Mouse (Mus musculus): ENCODE data around the gene Ap1ar. TPM values are rescaled to one million over a fixed set of nuclear protein-coding genes. Genes with fewer than 3 reads are reported as not detected.

Ap1ar gene
- polyA plus RNA-seq, 1 experiment from 2014 or later, result 49.3 TPM

DNA sequence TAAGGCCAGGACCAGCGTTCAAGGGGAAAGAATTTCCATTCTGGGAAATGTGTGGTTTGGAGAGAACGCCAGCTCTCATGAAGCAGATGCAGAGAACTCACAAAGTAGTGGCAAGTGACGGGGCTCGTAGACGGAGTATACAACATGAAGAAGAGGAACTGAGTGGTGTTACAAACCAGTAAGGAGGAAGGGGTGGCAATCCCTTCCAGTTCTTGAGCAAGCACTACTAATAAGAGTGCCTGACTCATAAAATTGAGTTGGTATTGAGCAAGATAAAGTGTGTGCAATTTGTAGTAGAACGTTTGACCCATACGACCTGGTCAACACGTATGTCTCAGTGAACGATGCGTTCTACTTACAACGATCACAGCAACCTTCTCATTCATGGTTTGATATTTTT is 68.2 kb downstream of the Ap1ar start:
- 84% methylated on average over 11 of the region's 11 CpGs for WGBS
- Histone ChIP-seq H3K27me3 (ENCODE audit: insufficient read depth, low read length) (no peaks in the 10 kb centered on the region), H3K27ac (ENCODE audit: low read length) (no peak overlapping the region)

DNA sequence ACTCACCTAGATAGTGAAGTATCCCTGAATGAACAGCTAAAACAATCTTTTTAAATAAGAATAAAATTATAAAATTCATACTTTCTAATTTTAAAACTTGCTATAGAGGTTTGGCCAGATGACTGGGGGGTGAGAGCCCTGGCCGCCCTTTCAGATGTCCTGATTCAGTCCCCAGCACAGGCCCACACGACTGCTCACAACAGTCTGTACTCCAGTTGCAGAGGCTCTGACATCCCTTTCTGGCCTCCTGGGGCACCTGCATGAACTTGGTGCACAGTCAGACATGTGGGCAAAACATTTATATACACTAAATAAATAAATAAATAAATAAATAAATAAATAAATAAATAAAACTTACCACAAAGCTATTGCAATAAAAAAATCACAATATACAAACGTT is 71.4 kb downstream of the Ap1ar start:
- Histone ChIP-seq H3K9ac (replicated peaks; ENCODE audit: low read length) (no peak overlapping the region), H3K4me1 (ENCODE audit: insufficient read depth, low read length) (no peaks in the 10 kb centered on the region), H3K27me3 (ENCODE audit: insufficient read depth, low read length) (no peaks in the 10 kb centered on the region), H3K4me2 (replicated peaks; ENCODE audit: low read depth, low read length) (no peak overlapping the region), H3K36me3 (ENCODE audit: insufficient read depth, low read length) (no peaks in the 10 kb centered on the region), H3K9me3 (ENCODE audit: low read length) (no peaks in the 10 kb centered on the region), H3K4me3 (ENCODE audit: low read length) (no peak overlapping the region), H3K27ac (ENCODE audit: low read length) (no peak overlapping the region)
- 72% methylated on average over 3 of the region's 3 CpGs for WGBS
- no peak for ATAC-seq (ENCODE audit: low FRiP score, low TSS enrichment)

More for the DNA sequence above, 68.2 kb downstream of the Ap1ar start:
- Histone ChIP-seq H3K4me3 (ENCODE audit: low read length) (no peak overlapping the region), H3K9me3 (ENCODE audit: low read length) (no peaks in the 10 kb centered on the region), H3K4me1 (ENCODE audit: insufficient read depth, low read length) (no peaks in the 10 kb centered on the region), H3K9ac (replicated peaks; ENCODE audit: low read length) (no peak overlapping the region), H3K4me2 (replicated peaks; ENCODE audit: low read depth, low read length) (no peak overlapping the region), H3K36me3 (ENCODE audit: insufficient read depth, low read length) (no peaks in the 10 kb centered on the region)
- ATAC-seq (ENCODE audit: low FRiP score, low TSS enrichment), result no peak

DNA sequence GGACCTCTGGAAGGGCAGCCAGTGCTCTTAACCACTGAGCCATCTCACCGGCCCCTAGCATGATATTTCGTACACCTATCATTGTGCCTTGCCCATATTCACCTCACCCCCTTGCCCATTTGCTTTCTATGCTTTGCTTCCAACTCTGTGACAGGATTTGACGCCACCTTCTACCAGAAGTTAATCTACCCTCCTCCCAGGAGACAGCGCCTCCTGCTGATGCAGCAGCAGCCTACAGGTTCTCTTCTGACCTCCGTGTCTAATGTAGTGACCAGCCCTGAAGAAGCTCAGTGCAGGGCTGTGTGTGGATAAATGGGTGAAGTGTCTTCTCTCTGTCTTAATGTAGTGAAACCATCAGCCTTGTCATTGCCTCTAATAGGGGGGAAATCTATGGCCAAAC is 72.8 kb downstream of the Ap1ar start:
- Histone ChIP-seq H3K4me3 (ENCODE audit: low read length) (no peak overlapping the region), H3K4me2 (replicated peaks; ENCODE audit: low read depth, low read length) (no peak overlapping the region), H3K4me1 (ENCODE audit: insufficient read depth, low read length) (no peaks in the 10 kb centered on the region), H3K36me3 (ENCODE audit: insufficient read depth, low read length) (no peaks in the 10 kb centered on the region), H3K27ac (ENCODE audit: low read length) (no peak overlapping the region), H3K27me3 (ENCODE audit: insufficient read depth, low read length) (peaks cover 7% of the 10 kb centered on the region), H3K9ac (replicated peaks; ENCODE audit: low read length) (no peak overlapping the region), H3K9me3 (ENCODE audit: low read length) (no peaks in the 10 kb centered on the region)
- no peak for ATAC-seq (ENCODE audit: low FRiP score, low TSS enrichment)
- 63% methylated on average over 5 of the region's 5 CpGs for WGBS

DNA sequence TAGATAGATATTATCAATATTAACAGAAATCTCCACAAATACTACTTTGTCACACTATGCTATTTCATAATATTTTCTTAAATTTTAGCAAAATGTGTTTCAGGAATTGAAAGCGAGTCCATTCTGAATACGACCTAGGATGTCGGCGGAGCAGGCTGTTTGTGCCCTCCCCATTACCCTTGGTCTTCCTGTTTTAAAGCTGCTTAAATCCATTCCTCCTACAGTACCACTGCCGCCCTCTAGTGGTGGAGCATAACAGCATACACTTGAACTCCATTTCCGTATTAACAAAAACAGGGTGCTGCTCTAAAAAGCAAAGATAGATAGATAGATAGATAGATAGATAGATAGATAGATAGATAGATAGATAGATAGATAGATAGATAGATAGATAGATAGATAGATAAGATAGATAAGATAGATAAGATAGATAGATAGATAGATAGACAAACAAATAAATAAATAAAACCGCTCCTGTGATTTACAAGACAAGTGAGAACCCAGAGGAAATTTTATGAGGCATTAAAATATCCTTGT is 74.2 kb downstream of the Ap1ar start:
- no peaks in the 10 kb centered on the region for H3K9me3 ChIP-seq (ENCODE audit: low read length)
- no peak for ATAC-seq (ENCODE audit: low FRiP score, low TSS enrichment)
- no peak overlapping the region for H3K4me3 ChIP-seq (ENCODE audit: low read length)
- no peak overlapping the region for H3K9ac ChIP-seq (replicated peaks; ENCODE audit: low read length)
- H3K4me2 ChIP-seq (replicated peaks; ENCODE audit: low read depth, low read length), result no peak overlapping the region
- no peaks in the 10 kb centered on the region for H3K4me1 ChIP-seq (ENCODE audit: insufficient read depth, low read length)
- H3K27me3 ChIP-seq (ENCODE audit: insufficient read depth, low read length), result peaks cover 18% of the 10 kb centered on the region
- H3K27ac ChIP-seq (ENCODE audit: low read length), result no peak overlapping the region
- WGBS, result 23% methylated on average over 7 of the region's 7 CpGs
- no peaks in the 10 kb centered on the region for H3K36me3 ChIP-seq (ENCODE audit: insufficient read depth, low read length)

- Histone ChIP-seq H3K27me3 (ENCODE audit: insufficient read depth, low read length) (peaks cover 19% of the 10 kb centered on the region), H3K4me1 (ENCODE audit: insufficient read depth, low read length) (no peaks in the 10 kb centered on the region), H3K4me2 (replicated peaks; ENCODE audit: low read depth, low read length) (no peak overlapping the region), H3K36me3 (ENCODE audit: insufficient read depth, low read length) (no peaks in the 10 kb centered on the region), H3K9ac (replicated peaks; ENCODE audit: low read length) (no peak overlapping the region), H3K27ac (ENCODE audit: low read length) (no peak overlapping the region), H3K4me3 (ENCODE audit: low read length) (no peak overlapping the region), H3K9me3 (ENCODE audit: low read length) (no peaks in the 10 kb centered on the region)
- no peak for ATAC-seq (ENCODE audit: low FRiP score, low TSS enrichment)
- WGBS, result 51% methylated on average over 8 of the region's 8 CpGs
Measured at GRCm38 (mm10) chr3:127762403-127762802, 74.9 kb downstream of the Ap1ar start.

DNA sequence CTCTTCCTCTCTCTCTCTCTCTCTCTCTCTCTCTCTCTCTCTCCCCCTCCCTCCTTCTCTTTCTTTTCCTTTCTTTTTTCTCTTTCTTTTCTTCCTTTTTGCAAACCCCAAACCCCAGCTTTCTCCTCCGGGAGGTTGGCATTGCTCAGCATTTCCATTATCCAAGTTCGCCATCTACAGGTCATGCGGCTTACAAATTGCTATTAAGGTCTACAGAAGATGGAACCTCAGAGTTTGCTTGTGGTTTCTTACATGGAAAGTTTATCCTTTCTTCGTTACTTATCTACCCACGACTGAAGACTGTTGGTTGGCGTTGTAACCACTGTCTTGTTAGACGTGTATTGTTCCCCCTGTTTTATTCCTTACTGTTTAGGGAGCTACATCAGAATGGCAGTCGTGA is 78.1 kb downstream of the Ap1ar start:
- Histone ChIP-seq H3K4me3 (ENCODE audit: low read length) (no peak overlapping the region), H3K4me1 (ENCODE audit: insufficient read depth, low read length) (no peaks in the 10 kb centered on the region), H3K9me3 (ENCODE audit: low read length) (no peaks in the 10 kb centered on the region), H3K27me3 (ENCODE audit: insufficient read depth, low read length) (peaks cover 36% of the 10 kb centered on the region), H3K27ac (ENCODE audit: low read length) (no peak overlapping the region), H3K36me3 (ENCODE audit: insufficient read depth, low read length) (no peaks in the 10 kb centered on the region), H3K9ac (replicated peaks; ENCODE audit: low read length) (no peak overlapping the region), H3K4me2 (replicated peaks; ENCODE audit: low read depth, low read length) (no peak overlapping the region)
- no peak for ATAC-seq (ENCODE audit: low FRiP score, low TSS enrichment)
- WGBS, result 18% methylated on average over 8 of the region's 8 CpGs

- no peak overlapping the region for H3K9ac ChIP-seq (replicated peaks; ENCODE audit: low read length)
- no peak overlapping the region for H3K4me3 ChIP-seq (ENCODE audit: low read length)
- WGBS, result 61% methylated on average over 4 of the region's 4 CpGs
- peaks cover 40% of the 10 kb centered on the region for H3K27me3 ChIP-seq (ENCODE audit: insufficient read depth, low read length)
- no peak for ATAC-seq (ENCODE audit: low FRiP score, low TSS enrichment)
- H3K4me2 ChIP-seq (replicated peaks; ENCODE audit: low read depth, low read length), result no peak overlapping the region
- H3K27ac ChIP-seq (ENCODE audit: low read length), result no peak overlapping the region
- H3K9me3 ChIP-seq (ENCODE audit: low read length), result no peaks in the 10 kb centered on the region
- H3K4me1 ChIP-seq (ENCODE audit: insufficient read depth, low read length), result no peaks in the 10 kb centered on the region
- no peaks in the 10 kb centered on the region for H3K36me3 ChIP-seq (ENCODE audit: insufficient read depth, low read length)
Measured at GRCm38 (mm10) chr3:127758806-127759205, 78.5 kb downstream of the Ap1ar start.

GRCm38 (mm10) chr3:127757886-127758301 is 79.4 kb downstream of the Ap1ar start:
- no peak overlapping the region for H3K9ac ChIP-seq (replicated peaks; ENCODE audit: low read length)
- no peak for ATAC-seq (ENCODE audit: low FRiP score, low TSS enrichment)

More at GRCm38 (mm10) chr3:127757886-127758301, 79.4 kb downstream of the Ap1ar start:
- H3K9me3 ChIP-seq (ENCODE audit: low read length), result no peaks in the 10 kb centered on the region
- no peak overlapping the region for H3K4me3 ChIP-seq (ENCODE audit: low read length)
- H3K4me2 ChIP-seq (replicated peaks; ENCODE audit: low read depth, low read length), result no peak overlapping the region
- no peaks in the 10 kb centered on the region for H3K36me3 ChIP-seq (ENCODE audit: insufficient read depth, low read length)
- peaks cover 41% of the 10 kb centered on the region for H3K27me3 ChIP-seq (ENCODE audit: insufficient read depth, low read length)
- H3K27ac ChIP-seq (ENCODE audit: low read length), result no peak overlapping the region
- H3K4me1 ChIP-seq (ENCODE audit: insufficient read depth, low read length), result no peaks in the 10 kb centered on the region

Other genes with a start within 250 kb of the Ap1ar start
- not detected in 2 replicates for gene Neurog2, start 204.4 kb downstream of the Ap1ar start, polyA plus RNA-seq (2015; fragmentation: Nextera tagmentation; extraction: Ambion mirVana)
- 1.2 TPM in 2 replicates for gene Alpk1, start 57.0 kb downstream of the Ap1ar start, polyA plus RNA-seq (2015; fragmentation: Nextera tagmentation; extraction: Ambion mirVana)
- 4.3 and 5.4 TPM in 2 replicates for gene Tifa, start 47.7 kb downstream of the Ap1ar start, polyA plus RNA-seq (2015; fragmentation: Nextera tagmentation; extraction: Ambion mirVana)
- 3.7 and 5.0 TPM in 2 replicates for gene Fam241a, start 58.8 kb upstream of the Ap1ar start, polyA plus RNA-seq (2015; fragmentation: Nextera tagmentation; extraction: Ambion mirVana)

Measured in kidney, embryonic 16.5 days (tissue).